ENCODE assay signal across 7 mouse cellular contexts in the genomic region with DNA sequence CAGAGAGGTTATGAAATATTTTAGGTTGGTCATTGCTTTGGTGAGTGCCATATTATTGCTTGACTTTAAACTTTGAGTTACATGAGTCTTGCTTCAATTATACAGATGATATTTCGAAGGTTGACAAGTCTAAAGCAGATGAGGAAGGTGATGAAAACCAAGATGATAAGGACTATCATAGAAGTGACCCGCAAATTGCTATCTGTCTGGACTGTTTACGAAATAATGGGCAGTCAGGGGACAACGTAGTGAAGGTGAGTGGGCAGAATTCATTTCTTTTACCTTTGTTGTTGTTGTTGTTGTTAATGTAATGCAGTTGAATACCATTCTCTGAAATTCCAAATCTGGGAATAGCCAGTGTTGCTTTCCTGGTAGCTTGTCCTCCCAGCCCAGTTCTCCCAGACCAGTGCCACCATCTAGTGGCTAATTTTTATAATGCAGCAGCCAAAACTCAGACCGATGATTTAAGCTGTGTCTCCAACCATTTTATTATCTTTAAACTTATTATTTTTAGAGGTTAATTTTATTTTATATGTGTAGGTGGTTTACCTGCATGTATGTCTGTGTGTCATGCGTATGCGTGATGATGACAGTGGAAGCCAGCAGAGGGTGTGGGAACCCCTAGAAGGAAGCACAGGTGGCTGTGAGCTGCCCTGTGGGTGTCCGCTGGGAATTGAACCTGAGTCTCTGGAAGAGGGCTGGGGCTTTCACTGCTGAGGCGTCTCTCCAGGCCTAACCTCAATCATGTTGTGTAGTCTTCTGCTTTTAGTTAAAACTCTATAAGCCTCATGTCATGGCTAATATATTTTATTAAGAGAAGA.
DNase-seq lines count a peak whose midpoint lies in the region; ATAC-seq and TF ChIP-seq lines count a peak whose summit lies in the region.

No protein-coding gene starts in this region.

- no peak for TF ChIP-seq POLR2A in brain, embryonic 14.5 days (IDR thresholded peaks at IDR 0.05; ENCODE audit: borderline replicate concordance, extremely low read depth, insufficient read depth, insufficient read length, poor library complexity, severe bottlenecking)

- H3K4me3 ChIP-seq in kidney, embryonic 14.5 days (ENCODE audit: low read length), result no peak overlapping the region
- no peak overlapping the region for H3K4me3 ChIP-seq in liver, embryonic 14.5 days (ENCODE audit: insufficient read depth in 1 of 2, low read depth in 2 of 2, low read length in 2 of 2)

- no peak overlapping the region for H3K9ac ChIP-seq in kidney, embryonic 14.5 days (ENCODE audit: low read depth, low read length)
- H3K9ac ChIP-seq in liver, embryonic 14.5 days (replicated peaks), result no peak overlapping the region

- TF ChIP-seq EP300 in liver, embryonic 14.5 days (IDR thresholded peaks at IDR 0.05; ENCODE audit: low read depth), result no peak

- peak; percentile 80 for DNase-seq in 3T3-L1 (ENCODE audit: low read depth, low spot score)
- DNase-seq in B cell, adult 2 months, result peak; percentile 51 to 54
- peak; percentile 69 for DNase-seq in brain, embryonic 14.5 days (ENCODE audit: low read depth)
- no peak for DNase-seq in liver, embryonic 14.5 days (ENCODE audit: low read depth in 3 of 3, low spot score in 3 of 3)
- DNase-seq in retina, adult 2 months (ENCODE audit: low read depth, low spot score), result peak; percentile 30

- no peaks in the 10 kb centered on the region for H3K9me3 ChIP-seq in kidney, embryonic 14.5 days (ENCODE audit: control insufficient read depth, low read length)
- H3K9me3 ChIP-seq in liver, embryonic 14.5 days (ENCODE audit: control insufficient read depth, low read length), result no peaks in the 10 kb centered on the region

- H3K27me3 ChIP-seq in kidney, embryonic 14.5 days (ENCODE audit: control insufficient read depth, insufficient read depth, low read length), result no peaks in the 10 kb centered on the region
- H3K27me3 ChIP-seq in liver, embryonic 14.5 days (ENCODE audit: control insufficient read depth, insufficient read depth, low read length), result no peaks in the 10 kb centered on the region

- 57% methylated on average over 9 of the region's 9 CpGs for WGBS in kidney, embryonic 14.5 days
- 63% methylated on average over 9 of the region's 9 CpGs for WGBS in liver, embryonic 14.5 days (ENCODE audit: insufficient replicate concordance)

- H3K36me3 ChIP-seq in kidney, embryonic 14.5 days (ENCODE audit: control insufficient read depth, insufficient read depth, low read length), result no peaks in the 10 kb centered on the region
- no peaks in the 10 kb centered on the region; the same call in none of the 2 replicates for H3K36me3 ChIP-seq in liver, embryonic 14.5 days (replicated peaks; ENCODE audit: control insufficient read depth, insufficient read depth, low read depth)

- H3K27ac ChIP-seq in kidney, embryonic 14.5 days (ENCODE audit: low read depth, low read length), result no peak overlapping the region
- H3K27ac ChIP-seq in liver, embryonic 14.5 days, result no peak overlapping the region

- peak; percentile 82; the same call in 1 of the 2 replicates for TF ChIP-seq CTCF in brain, embryonic 14.5 days (IDR thresholded peaks at IDR 0.05; ENCODE audit: borderline replicate concordance, extremely low read depth, insufficient read depth, insufficient read length)
- TF ChIP-seq CTCF in liver, embryonic 14.5 days (IDR thresholded peaks at IDR 0.05; ENCODE audit: low read depth), result peak; percentile 79

- ATAC-seq in erythroid progenitor cell, adult 5-6 weeks (replicated peaks; ENCODE audit: low FRiP score, poor library complexity, severe bottlenecking), result peak; percentile 61; the same call in 1 of the 2 replicates
- peak; percentile 32; the same call in 1 of the 2 replicates for ATAC-seq in kidney, embryonic 14.5 days (ENCODE audit: low FRiP score, low TSS enrichment)
- no peak for ATAC-seq in liver, embryonic 14.5 days (ENCODE audit: insufficient read depth)

- no peak overlapping the region for H3K4me2 ChIP-seq in kidney, embryonic 14.5 days (replicated peaks; ENCODE audit: low read depth, low read length)
- H3K4me2 ChIP-seq in liver, embryonic 14.5 days (ENCODE audit: low read depth), result no peak overlapping the region

- no peaks in the 10 kb centered on the region for H3K4me1 ChIP-seq in kidney, embryonic 14.5 days (ENCODE audit: control insufficient read depth, insufficient read depth, low read length)
- no peaks in the 10 kb centered on the region for H3K4me1 ChIP-seq in liver, embryonic 14.5 days (replicated peaks; ENCODE audit: control insufficient read depth in 2 of 2, insufficient read depth in 2 of 2, low read length in 1 of 2)

Comparison
In these comparisons a context has a peak if more than half of its experiments do, and no peak if none do; other contexts are left out.
1. DNase-seq: peak in 3T3-L1 (single experiment), B cell, adult 2 months (2 of 2), brain, embryonic 14.5 days (single experiment) and retina, adult 2 months (single experiment); none in liver, embryonic 14.5 days (0 of 3).